Mouse (Mus musculus) forebrain, embryonic 14.5 days (tissue): ENCODE measurements around the gene Rpf1. TPM values are rescaled to one million over a fixed set of nuclear protein-coding genes. Genes with fewer than 3 reads are reported as not detected.
A peak's percentile ranks its signal among the peaks of the same experiment; 100 is the strongest.

Source experiments
- ATAC-seq: fragments of 200-750 bp; cut with Nextera tagmentation; 2 replicates; pipeline ENCODE4 v1.8.0; 2017; ENCODE audit warnings: mild to moderate bottlenecking, moderate library complexity
- DNase-seq: peaks from one replicate; pipeline ENCODE4 v3.0.0-alpha.2; 2015; ENCODE audit warnings: low spot score
- H3K27ac ChIP-seq: fragments of 300-500 bp; sonication (generic); 2 replicates; pipeline ENCODE4 v1.5.1; 2014; ENCODE audit warnings: low read depth, mild to moderate bottlenecking, control low read depth, low read length, moderate library complexity
- H3K27me3 ChIP-seq: fragments of 300-500 bp; sonication (generic); replicated peaks from 2 replicates; pipeline ENCODE4 v1.6.1; 2014; ENCODE audit warnings: low read length, control low read depth, mixed read lengths; ENCODE audit not compliant: control insufficient read depth, insufficient read depth
- H3K36me3 ChIP-seq: fragments of 300-500 bp; sonication (generic); 2 replicates; pipeline ENCODE4 v1.6.1; 2014; ENCODE audit warnings: low read length, control low read depth; ENCODE audit not compliant: control insufficient read depth, insufficient read depth
- H3K4me1 ChIP-seq: fragments of 300-500 bp; sonication (generic); 2 replicates; pipeline ENCODE4 v1.6.1; 2014; ENCODE audit warnings: antibody characterized with exemption, low read length, control low read depth; ENCODE audit not compliant: control insufficient read depth, insufficient read depth
- H3K4me2 ChIP-seq: fragments of 300-500 bp; sonication (generic); 2 replicates; pipeline ENCODE4 v1.6.1; 2014; ENCODE audit warnings: mild to moderate bottlenecking, control low read depth, low read length
- H3K4me3 ChIP-seq: fragments of 300-500 bp; sonication (generic); 2 replicates; pipeline ENCODE4 v1.5.1; 2014; ENCODE audit warnings: low read depth, low read length, control low read depth
- H3K9ac ChIP-seq: fragments of 300-500 bp; sonication (generic); 2 replicates; pipeline ENCODE4 v1.6.1; 2014; ENCODE audit warnings: mild to moderate bottlenecking, low read length, control low read depth, moderate library complexity
- H3K9me3 ChIP-seq: fragments of 300-500 bp; sonication (generic); replicated peaks from 2 replicates; pipeline ENCODE4 v1.6.1; 2016; ENCODE audit warnings: low read length, control low read depth, mixed read lengths; ENCODE audit not compliant: control insufficient read depth
- WGBS: fragments of 180-500 bp; shearing (Covaris S2); extraction: QIAGEN DNeasy Blood & Tissue Kit; methylation state at CpG from one replicate; pipeline ENCODE4 v1.1.7; 2014; 5-methylcytosine and 5-hydroxymethylcytosine counted together
- polyA plus RNA-seq: library from polyadenylated mRNA; unstranded; fragments of >200 nt; fragmentation: Nextera tagmentation; extraction: Ambion mirVana; gene quantifications from 2 replicates; pipeline ENCODE4 v1.2.1, GENCODE M21; 2014

Rpf1 gene
- 60.2 and 64.3 TPM in 2 replicates for polyA plus RNA-seq

DNA sequence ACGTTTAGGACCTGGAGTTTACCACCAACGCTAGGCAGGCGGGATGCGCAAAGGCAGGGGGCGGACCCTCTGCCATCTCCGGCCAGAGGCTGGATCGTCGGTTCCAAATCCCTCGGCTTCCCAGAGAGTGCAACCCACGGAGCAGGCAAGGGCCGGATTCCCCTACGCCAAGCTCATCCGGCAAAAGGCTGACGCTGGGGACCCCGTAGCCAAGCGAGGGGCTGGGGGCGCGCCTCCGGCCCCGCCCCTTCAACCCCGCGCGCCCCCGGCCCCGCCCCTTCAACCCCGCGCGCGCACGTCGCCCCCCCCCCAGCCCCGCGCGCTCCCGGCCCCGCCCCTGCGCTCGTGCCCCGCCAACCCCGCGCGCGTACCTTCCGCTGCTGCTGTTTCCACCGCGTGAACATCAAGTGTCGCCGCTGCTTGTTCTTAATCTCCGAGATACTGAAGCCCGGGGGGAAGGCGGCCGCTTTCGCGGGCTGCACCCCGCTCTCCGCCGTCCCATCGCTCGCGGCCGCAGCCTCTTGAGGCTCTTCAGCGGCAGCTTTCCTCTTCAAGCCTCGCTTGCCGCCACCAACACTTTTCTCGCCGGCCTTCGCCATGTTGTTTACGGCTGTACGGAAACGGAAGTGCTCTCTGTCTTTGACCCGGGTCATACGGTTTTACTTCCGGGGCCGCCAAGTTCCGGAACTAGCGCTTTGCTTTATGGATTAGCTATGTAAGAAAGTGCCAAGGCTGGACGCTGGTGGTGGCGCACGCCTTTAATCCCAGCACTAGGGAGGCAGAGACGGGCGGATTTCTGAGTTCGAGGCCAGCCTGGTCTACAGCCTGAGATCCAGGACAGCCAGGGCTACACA lies at the start of gene Rpf1:
TSS of gene Rpf1 (minus strand) at position 632 of the 854 bp plus-strand sequence.
- Histone ChIP-seq H3K27ac (peak within 1 kb of the TSS; percentile 96), H3K9ac (peak within 1 kb of the TSS; percentile 80), H3K4me3 (peak within 1 kb of the TSS; percentile 60), H3K9me3 (no peaks in the 10 kb centered on the region), H3K4me1 (no peaks in the 10 kb centered on the region), H3K4me2 (peak within 1 kb of the TSS; percentile 73), H3K36me3 (peaks cover 21% of the 10 kb centered on the region), H3K27me3 (no peaks in the 10 kb centered on the region)
- peak; percentile 97 for ATAC-seq
- WGBS, result under 1% methylated on average over 52 of the region's 82 CpGs
- peak; percentile 98 for DNase-seq

- H3K9me3 ChIP-seq, result no peaks in the 10 kb centered on the region
- no peak overlapping the region for H3K9ac ChIP-seq
- H3K36me3 ChIP-seq, result no peaks in the 10 kb centered on the region
- no peak overlapping the region for H3K27ac ChIP-seq
- DNase-seq, result peak; percentile 5
- no peaks in the 10 kb centered on the region for H3K27me3 ChIP-seq
- no peak overlapping the region for H3K4me3 ChIP-seq
- no peak overlapping the region for H3K4me2 ChIP-seq
- WGBS, result 74% methylated on average over 6 of the region's 6 CpGs
- H3K4me1 ChIP-seq, result no peaks in the 10 kb centered on the region
- ATAC-seq, result no peak
Observed at GRCm38 (mm10) chr3:146570939-146571338, 49.7 kb upstream of the Rpf1 start.

DNA sequence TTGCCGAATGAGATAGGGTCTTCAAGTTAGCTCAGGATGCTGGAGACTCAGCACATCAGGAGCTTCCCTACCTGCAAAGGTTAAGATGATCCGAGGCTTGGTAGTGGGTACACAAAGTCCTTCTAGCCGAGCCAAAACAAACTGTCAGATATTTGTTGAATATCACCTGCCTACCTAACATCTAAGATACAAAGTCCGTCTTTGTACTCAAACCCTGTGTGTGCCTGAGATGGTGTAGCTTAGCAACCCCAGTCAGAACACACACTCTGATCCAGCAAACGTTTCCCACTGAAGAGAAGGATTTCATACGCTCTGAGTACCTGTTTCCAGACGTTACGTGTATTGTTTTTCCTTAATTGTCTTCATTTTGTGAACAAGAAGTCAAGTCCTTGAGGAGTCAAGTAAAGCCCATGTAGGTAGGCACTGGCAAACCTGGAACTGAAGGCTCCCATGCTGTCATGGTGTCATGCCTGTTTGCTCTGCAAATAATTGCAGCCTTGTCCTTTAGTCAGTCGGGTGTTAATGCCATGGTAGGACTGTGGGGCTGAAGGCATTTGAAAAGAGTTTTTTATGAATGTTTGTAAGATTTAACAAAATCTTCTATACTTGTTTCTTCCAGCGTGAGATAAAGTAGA lies 49.0 kb upstream of the Rpf1 start, which contains the start of gene Uox:
TSS of gene Uox (plus strand) at position 279 of the 635 bp plus-strand sequence.
- ATAC-seq (no peak), DNase-seq (no peak)
- H3K4me1 ChIP-seq, result no peaks in the 10 kb centered on the region
- no peak within 1 kb of the TSS for H3K9ac ChIP-seq
- H3K9me3 ChIP-seq, result no peaks in the 10 kb centered on the region
- no peak within 1 kb of the TSS for H3K27ac ChIP-seq
- H3K4me3 ChIP-seq, result no peak within 1 kb of the TSS
- H3K27me3 ChIP-seq, result no peaks in the 10 kb centered on the region
- H3K4me2 ChIP-seq, result no peak within 1 kb of the TSS
- no peaks in the 10 kb centered on the region for H3K36me3 ChIP-seq
- 83% methylated on average over 10 of the region's 10 CpGs for WGBS

GRCm38 (mm10) chr3:146569594-146569993 lies 48.4 kb upstream of the Rpf1 start:
- no peak for DNase-seq

DNA sequence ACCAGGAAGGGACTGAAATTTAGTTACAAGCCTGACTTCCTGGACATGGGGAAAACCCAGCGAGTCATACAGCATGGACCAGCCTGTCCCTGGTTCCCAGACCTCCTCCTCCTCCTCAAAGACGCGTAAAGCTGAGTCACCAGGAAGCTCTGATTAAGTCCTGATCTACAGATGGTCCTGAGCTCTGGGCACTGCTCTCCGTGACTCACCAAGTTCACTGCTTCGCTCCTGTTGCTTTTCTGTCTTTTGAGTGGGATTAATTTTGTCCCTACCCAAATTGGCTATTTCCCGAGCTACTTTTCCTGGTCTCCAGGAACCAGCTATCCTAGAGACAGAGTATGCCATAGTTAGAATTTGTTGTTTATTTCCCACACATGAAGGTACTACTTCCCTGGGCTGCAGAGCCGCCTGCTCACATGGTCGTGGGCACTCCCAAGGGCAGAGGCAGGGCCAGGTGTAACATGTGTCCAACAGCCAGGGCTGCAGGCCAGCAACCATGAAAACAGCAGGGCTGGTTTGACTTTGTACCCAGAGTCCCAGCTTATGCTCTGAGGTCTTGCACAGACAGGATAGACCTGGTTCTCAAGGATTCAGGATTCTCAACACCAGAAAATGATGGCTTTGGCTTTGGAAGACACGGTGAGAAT lies 46.8 kb upstream of the Rpf1 start:
- no peak for DNase-seq
- Histone ChIP-seq H3K4me2 (no peak overlapping the region), H3K4me1 (no peaks in the 10 kb centered on the region), H3K9me3 (no peaks in the 10 kb centered on the region), H3K27ac (no peak overlapping the region), H3K36me3 (no peaks in the 10 kb centered on the region), H3K27me3 (no peaks in the 10 kb centered on the region), H3K4me3 (no peak overlapping the region), H3K9ac (no peak overlapping the region)
- no peak for ATAC-seq
- 82% methylated on average over 9 of the region's 9 CpGs for WGBS

More at GRCm38 (mm10) chr3:146569594-146569993, 48.4 kb upstream of the Rpf1 start:
- ATAC-seq, result no peak
- Histone ChIP-seq H3K27ac (no peak overlapping the region), H3K9ac (no peak overlapping the region), H3K4me1 (no peaks in the 10 kb centered on the region), H3K4me2 (no peak overlapping the region), H3K27me3 (no peaks in the 10 kb centered on the region), H3K4me3 (no peak overlapping the region), H3K9me3 (no peaks in the 10 kb centered on the region), H3K36me3 (no peaks in the 10 kb centered on the region)
- WGBS, result 94% methylated on average over 3 of the region's 3 CpGs

DNA sequence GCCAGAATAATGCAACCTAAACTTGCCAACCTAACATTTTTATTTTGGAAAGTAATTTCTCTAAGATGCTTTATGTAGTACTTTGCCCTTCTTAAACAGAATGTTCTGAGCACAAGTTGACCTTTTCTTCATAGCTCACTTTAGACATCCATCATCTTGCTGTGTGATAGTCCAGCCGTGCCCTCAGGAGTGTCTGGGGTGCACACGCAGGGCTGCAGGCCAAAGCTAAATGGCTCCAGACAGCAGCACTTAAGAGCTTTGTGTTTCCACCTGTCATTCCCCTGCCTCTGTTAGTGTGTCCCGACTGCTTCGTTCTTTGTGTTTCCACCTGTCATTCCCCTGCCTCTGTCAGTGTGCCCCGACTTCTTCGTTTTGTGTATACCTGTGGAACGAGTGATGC lies 46.1 kb upstream of the Rpf1 start:
- Histone ChIP-seq H3K4me1 (no peaks in the 10 kb centered on the region), H3K27me3 (no peaks in the 10 kb centered on the region), H3K9ac (no peak overlapping the region), H3K9me3 (no peaks in the 10 kb centered on the region), H3K36me3 (no peaks in the 10 kb centered on the region), H3K27ac (no peak overlapping the region), H3K4me2 (no peak overlapping the region), H3K4me3 (no peak overlapping the region)
- ATAC-seq, result no peak
- 87% methylated on average over 7 of the region's 7 CpGs for WGBS
- no peak for DNase-seq

DNA sequence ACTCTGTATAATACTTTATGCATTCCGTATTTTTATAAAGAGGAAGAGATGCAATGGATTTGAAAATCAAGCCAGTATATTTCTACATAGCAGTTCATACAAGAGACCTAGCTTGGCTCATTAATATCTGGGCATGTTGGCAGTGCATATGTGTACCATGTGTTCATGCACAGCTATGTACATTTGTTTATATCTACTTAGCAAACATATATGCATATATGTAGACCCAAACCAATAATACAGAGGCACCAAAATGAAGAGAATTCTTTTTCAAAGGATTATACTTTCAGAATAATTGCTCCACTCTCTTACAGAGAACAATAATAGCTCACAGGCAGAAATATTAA lies 43.8 kb upstream of the Rpf1 start:
- 0 out of 2 replicates have a peak, but pooled peaks have one; percentile 26 for ATAC-seq
- DNase-seq, result no peak
- WGBS, result 94% methylated on average over 1 of the region's 1 CpGs
- Histone ChIP-seq H3K36me3 (no peaks in the 10 kb centered on the region), H3K4me3 (no peak overlapping the region), H3K4me2 (no peak overlapping the region), H3K9ac (no peak overlapping the region), H3K4me1 (no peaks in the 10 kb centered on the region), H3K9me3 (no peaks in the 10 kb centered on the region), H3K27me3 (no peaks in the 10 kb centered on the region), H3K27ac (no peak overlapping the region)

DNA sequence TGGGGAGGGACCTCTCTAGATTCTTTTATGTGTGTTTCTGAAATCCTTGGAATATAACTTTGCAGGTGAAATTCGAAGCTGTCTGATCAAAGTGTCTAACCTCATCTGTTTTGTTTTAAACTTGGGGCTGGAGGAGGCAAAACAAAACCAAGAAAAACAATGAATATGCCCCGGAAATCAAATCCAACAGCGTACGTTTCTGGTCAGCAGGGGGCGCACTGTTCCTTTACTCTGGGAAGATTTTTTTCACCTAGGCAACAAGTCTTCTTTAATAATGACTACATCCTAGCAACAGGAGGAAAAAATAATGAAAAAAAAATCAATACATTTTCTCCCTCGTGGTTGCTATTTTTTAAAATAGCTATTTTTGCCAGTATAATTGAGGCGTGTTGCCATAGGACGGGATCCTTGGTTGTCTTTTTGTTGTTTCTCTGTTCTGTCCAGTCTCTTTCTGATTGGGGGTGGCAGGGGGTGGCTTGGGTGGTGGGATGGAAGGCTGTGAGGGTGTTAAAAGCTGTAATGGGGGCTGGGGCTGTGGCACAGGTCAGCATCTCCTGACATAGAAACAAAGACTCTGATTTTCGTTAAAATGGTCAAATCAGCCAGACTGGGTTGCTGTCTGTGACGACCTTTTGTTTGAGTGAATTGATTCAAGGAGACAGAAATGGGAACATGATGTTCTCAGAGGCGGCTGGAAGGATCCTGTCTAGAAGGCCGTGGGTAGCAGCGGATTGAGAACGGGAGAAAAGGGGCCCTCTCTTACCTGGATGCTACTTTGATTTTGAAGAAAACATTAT lies 43.2 kb upstream of the Rpf1 start:
- Histone ChIP-seq H3K27ac (0 out of 2 replicates have a peak overlapping the region, but pooled peaks have one; percentile 14), H3K9ac (no peak overlapping the region), H3K36me3 (no peaks in the 10 kb centered on the region), H3K27me3 (no peaks in the 10 kb centered on the region), H3K4me1 (no peaks in the 10 kb centered on the region), H3K4me2 (no peak overlapping the region), H3K4me3 (no peak overlapping the region), H3K9me3 (no peaks in the 10 kb centered on the region)
- DNase-seq (peak; percentile 88), ATAC-seq (peak; percentile 52)
- WGBS, result 25% methylated on average over 14 of the region's 14 CpGs
